ENCODE assay signal across 8 mouse cellular contexts in genomic region chr5:120649374-120649933, GRCm38 (mm10). TPM values are rescaled to one million over a fixed set of nuclear protein-coding genes. Genes with fewer than 3 reads are reported as not detected.
A peak's percentile ranks its signal among the peaks of the same experiment; 100 is the strongest.
DNase-seq lines count a peak whose midpoint lies in the region; ATAC-seq and TF ChIP-seq lines count a peak whose summit lies in the region.

No protein-coding gene starts in this region.

- in situ Hi-C loops in CH12.LX (cut with MboI; ENCODE audit: low pct_ligation_motif_present, low pct_unique_long_range_greater_than_20kb, low sequenced_read_pairs), result no loop called here

- H3K9ac ChIP-seq in heart, embryonic 16.5 days (ENCODE audit: low read length), result peak overlapping the region; percentile 38; the same call in 1 of the 2 replicates
- H3K9ac ChIP-seq in CH12.LX (ENCODE audit: insufficient read depth, low read depth), result peak overlapping the region; percentile 75
- H3K9ac ChIP-seq in embryonic facial prominence, embryonic 11.5 days (replicated peaks; ENCODE audit: low read length), result no peak overlapping the region
- H3K9ac ChIP-seq in intestine, postnatal 0 days (ENCODE audit: low read depth, low read length), result no peak overlapping the region; the same call in 1 of the 2 replicates

- no peak for DNase-seq in heart, postnatal 36 days
- no peak for DNase-seq in CH12.LX (ENCODE audit: extremely low read depth)
- peak; percentile 13 for DNase-seq in embryonic facial prominence, embryonic 11.5 days (ENCODE audit: low spot score)
- no peak for DNase-seq in layer of hippocampus, adult 18-20 months (ENCODE audit: low spot score in 2 of 2)
- no peak for DNase-seq in layer of hippocampus, adult 9-11 months

- peaks cover 34% of the 10 kb centered on the region for H3K27me3 ChIP-seq in heart, embryonic 16.5 days (ENCODE audit: control insufficient read depth, insufficient read depth, low read length)
- no peaks in the 10 kb centered on the region for H3K27me3 ChIP-seq in CH12.LX (replicated peaks)
- H3K27me3 ChIP-seq in embryonic facial prominence, embryonic 11.5 days (ENCODE audit: control insufficient read depth, insufficient read depth, low read length), result peaks cover 23% of the 10 kb centered on the region
- H3K27me3 ChIP-seq in intestine, postnatal 0 days (replicated peaks; ENCODE audit: control insufficient read depth, insufficient read depth, low read length), result peaks cover 16% of the 10 kb centered on the region

- intact Hi-C loops in heart, postnatal 36 days (cut with DNase I), result no loop called here

- 5% methylated on average over 21 of the region's 21 CpGs for WGBS in heart, embryonic 16.5 days
- 4% methylated on average over 21 of the region's 21 CpGs for WGBS in embryonic facial prominence, embryonic 11.5 days
- 2% methylated on average over 21 of the region's 21 CpGs for WGBS in intestine, postnatal 0 days
- 3% methylated on average over 21 of the region's 21 CpGs for WGBS in olfactory bulb, adult 2 months

- ATAC-seq in heart, embryonic 16.5 days (replicated peaks; ENCODE audit: extremely low read depth, insufficient read depth, low FRiP score), result peak; percentile 23
- ATAC-seq in embryonic facial prominence, embryonic 11.5 days (replicated peaks; ENCODE audit: insufficient number of reproducible peaks, low FRiP score, low TSS enrichment, low read depth), result 0 out of 2 replicates have a peak, but pooled peaks have one; percentile 11
- ATAC-seq in intestine, postnatal 0 days, result peak; percentile 12; the same call in 1 of the 2 replicates

- peaks cover 14% of the 10 kb centered on the region for H3K4me1 ChIP-seq in heart, embryonic 16.5 days (ENCODE audit: control insufficient read depth, insufficient read depth, low read length)
- peaks cover 24 to 61% of the 10 kb centered on the region in 2 experiments for H3K4me1 ChIP-seq in CH12.LX (ENCODE audit: control insufficient read depth in 1 of 2, insufficient read depth in 2 of 2)
- H3K4me1 ChIP-seq in embryonic facial prominence, embryonic 11.5 days (ENCODE audit: control insufficient read depth, insufficient read depth, low read length), result peaks cover 6% of the 10 kb centered on the region
- 0 out of 2 replicates have a peak, but pooled peaks cover 2% of the 10 kb centered on the region for H3K4me1 ChIP-seq in intestine, postnatal 0 days (replicated peaks; ENCODE audit: control insufficient read depth, insufficient read depth, low read length)
- H3K4me1 ChIP-seq in olfactory bulb, adult 2 months (ENCODE audit: control insufficient read depth, insufficient read depth, low read length), result peaks cover 25% of the 10 kb centered on the region

- no peak for TF ChIP-seq EP300 in CH12.LX (IDR thresholded peaks at IDR 0.05; ENCODE audit: low read length)

- peak in 1 of 2 experiments; percentile 16; a peak in 1 of 4 replicates for TF ChIP-seq CTCF in CH12.LX (conservative IDR thresholded peaks at IDR 0.05 in 1 of 2, IDR thresholded peaks at IDR 0.05 in 1 of 2; ENCODE audit: low read depth in 2 of 2, low read length in 2 of 2)
- TF ChIP-seq CTCF in intestine, postnatal 0 days (IDR thresholded peaks at IDR 0.05; ENCODE audit: low read depth), result 0 out of 2 replicates have a peak, but pooled peaks have one; percentile 20
- no peak for TF ChIP-seq CTCF in olfactory bulb, adult 2 months (IDR thresholded peaks at IDR 0.05; ENCODE audit: insufficient read depth, low read depth, low read length)

- H3K4me3 ChIP-seq in heart, embryonic 16.5 days (ENCODE audit: low read length), result peak overlapping the region; percentile 49
- H3K4me3 ChIP-seq in CH12.LX (replicated peaks in 1 of 3; ENCODE audit: low read depth in 2 of 3, low read length in 2 of 3, poor library complexity in 1 of 3), result peak overlapping the region; percentile 83 to 93 (median 88)
- H3K4me3 ChIP-seq in embryonic facial prominence, embryonic 11.5 days (ENCODE audit: low read depth, low read length), result no peak overlapping the region
- peak overlapping the region; percentile 33 for H3K4me3 ChIP-seq in intestine, postnatal 0 days (ENCODE audit: low read depth, low read length)
- peak overlapping the region; percentile 45 for H3K4me3 ChIP-seq in olfactory bulb, adult 2 months (ENCODE audit: insufficient read depth, low read depth, low read length)

- peak overlapping the region; percentile 63 for H3K4me2 ChIP-seq in heart, embryonic 16.5 days (ENCODE audit: low read depth, low read length)
- H3K4me2 ChIP-seq in CH12.LX (ENCODE audit: insufficient read depth, low read depth, poor library complexity, severe bottlenecking), result peak overlapping the region; percentile 82
- H3K4me2 ChIP-seq in embryonic facial prominence, embryonic 11.5 days (ENCODE audit: low read depth, low read length), result peak overlapping the region; percentile 32
- H3K4me2 ChIP-seq in intestine, postnatal 0 days (replicated peaks; ENCODE audit: low read depth), result peak overlapping the region; percentile 68

- no peak for TF ChIP-seq POLR2A in CH12.LX (IDR thresholded peaks at IDR 0.05; ENCODE audit: low read depth, low read length)
- no peak for TF ChIP-seq POLR2A in olfactory bulb, adult 2 months (IDR thresholded peaks at IDR 0.05; ENCODE audit: insufficient read depth, low read depth, low read length)

- dilution Hi-C loops in CH12.LX (cut with MboI; ENCODE audit: extremely low pct_ligation_motif_present, extremely low pct_unique_long_range_greater_than_20kb, low sequenced_read_pairs), result no loop called here

- peak; percentile 5 for TF ChIP-seq RAD21 in CH12.LX (IDR thresholded peaks at IDR 0.05; ENCODE audit: low read depth, low read length)

- H3K27ac ChIP-seq in heart, embryonic 16.5 days (ENCODE audit: low read length), result no peak overlapping the region
- peak overlapping the region; percentile 36 for H3K27ac ChIP-seq in CH12.LX (ENCODE audit: insufficient read depth, low read depth)
- no peak overlapping the region for H3K27ac ChIP-seq in embryonic facial prominence, embryonic 11.5 days (replicated peaks; ENCODE audit: low read depth, low read length)
- no peak overlapping the region for H3K27ac ChIP-seq in intestine, postnatal 0 days (ENCODE audit: low read depth, low read length)
- H3K27ac ChIP-seq in olfactory bulb, adult 2 months (ENCODE audit: insufficient read depth, low read depth, low read length), result no peak overlapping the region

- H3K79me2 ChIP-seq in CH12.LX (replicated peaks; ENCODE audit: control insufficient read depth, extremely low read depth, insufficient read depth, poor library complexity, severe bottlenecking), result no peaks in the 10 kb centered on the region

- H3K9me3 ChIP-seq in heart, embryonic 16.5 days (replicated peaks; ENCODE audit: control insufficient read depth, low read length), result no peaks in the 10 kb centered on the region
- H3K9me3 ChIP-seq in CH12.LX (replicated peaks; ENCODE audit: low read length), result no peaks in the 10 kb centered on the region
- H3K9me3 ChIP-seq in embryonic facial prominence, embryonic 11.5 days (replicated peaks; ENCODE audit: control insufficient read depth, low read length), result no peaks in the 10 kb centered on the region
- no peaks in the 10 kb centered on the region for H3K9me3 ChIP-seq in intestine, postnatal 0 days (ENCODE audit: control insufficient read depth)

- no peaks in the 10 kb centered on the region for H3K36me3 ChIP-seq in heart, embryonic 16.5 days (ENCODE audit: control insufficient read depth, insufficient read depth)
- peaks cover 0 to 17% of the 10 kb centered on the region in 2 experiments for H3K36me3 ChIP-seq in CH12.LX (replicated peaks in 1 of 2; ENCODE audit: control insufficient read depth in 1 of 2, insufficient read depth in 1 of 2, low read length in 1 of 2)
- no peaks in the 10 kb centered on the region for H3K36me3 ChIP-seq in embryonic facial prominence, embryonic 11.5 days (replicated peaks; ENCODE audit: control insufficient read depth, insufficient read depth, low read depth, low read length)
- H3K36me3 ChIP-seq in intestine, postnatal 0 days (ENCODE audit: control insufficient read depth, insufficient read depth), result no peaks in the 10 kb centered on the region

RNA-seq across cellular contexts. Expression of gene Rasal1, which starts 0.8 kb away (rescaled TPM):
- 0.70 and 0.74 TPM in 2 replicates for polyA plus RNA-seq in heart, embryonic 16.5 days (2015; fragmentation: Nextera tagmentation; extraction: Ambion mirVana)
- not detected for total RNA-seq in heart, postnatal 36 days (2021)
- total RNA-seq in CH12.LX (2012; rRNA removed), result 15.6 and 17.7 TPM in 2 replicates
- total RNA-seq in CH12.LX (2014; rRNA removed), result 11.7 TPM in 2 replicates
- 19.6 and 21.4 TPM in 2 replicates for polyA plus RNA-seq in CH12.LX (2012; ENCODE audit: insufficient read length, low read depth)
- polyA plus RNA-seq in embryonic facial prominence, embryonic 11.5 days (2014; fragmentation: Nextera tagmentation; extraction: Ambion mirVana), result 0.34 TPM in 1 of 2 replicates, not detected in the other
- 3.0 and 5.1 TPM in 2 replicates for polyA plus RNA-seq in intestine, postnatal 0 days (2015; fragmentation: Nextera tagmentation; extraction: Ambion mirVana)
- polyA plus RNA-seq in olfactory bulb, adult 2 months (2012; ENCODE audit: insufficient read depth, insufficient read length, low replicate concordance, missing spikeins), result not detected in 2 replicates
- total RNA-seq in layer of hippocampus, adult 18-20 months (2021), result 10 to 100 TPM; 92.7 to 97.3 TPM

RNA-seq across cellular contexts. Expression of gene Cfap73, which starts 15.4 kb away (rescaled TPM):
- 0.49 TPM in 1 of 2 replicates, not detected in the other for polyA plus RNA-seq in heart, embryonic 16.5 days (2015; fragmentation: Nextera tagmentation; extraction: Ambion mirVana)
- not detected for total RNA-seq in heart, postnatal 36 days (2021)
- total RNA-seq in CH12.LX (2012; rRNA removed) (not detected in 2 replicates), CH12.LX (2014; rRNA removed) (not detected in 2 replicates)
- polyA plus RNA-seq in CH12.LX (2012; ENCODE audit: insufficient read length, low read depth), result 0.26 TPM in 1 of 2 replicates, not detected in the other
- polyA plus RNA-seq in embryonic facial prominence, embryonic 11.5 days (2014; fragmentation: Nextera tagmentation; extraction: Ambion mirVana), result not detected in 2 replicates
- not detected in 2 replicates for polyA plus RNA-seq in intestine, postnatal 0 days (2015; fragmentation: Nextera tagmentation; extraction: Ambion mirVana)
- not detected in 2 replicates for polyA plus RNA-seq in olfactory bulb, adult 2 months (2012; ENCODE audit: insufficient read depth, insufficient read length, low replicate concordance, missing spikeins)
- under 1 TPM; 0.61 to 0.82 TPM for total RNA-seq in layer of hippocampus, adult 18-20 months (2021)

RNA-seq across cellular contexts. Expression of gene Ddx54, which starts 36.9 kb away (rescaled TPM):
- polyA plus RNA-seq in heart, embryonic 16.5 days (2015; fragmentation: Nextera tagmentation; extraction: Ambion mirVana), result 30.2 and 35.0 TPM in 2 replicates
- 10 to 100 TPM; 22.2 to 24.3 TPM for total RNA-seq in heart, postnatal 36 days (2021)
- total RNA-seq in CH12.LX (2012; rRNA removed) (83.6 and 93.6 TPM in 2 replicates), CH12.LX (2014; rRNA removed) (56.6 and 63.7 TPM in 2 replicates)
- polyA plus RNA-seq in CH12.LX (2012; ENCODE audit: insufficient read length, low read depth), result 91.8 and 96.8 TPM in 2 replicates
- polyA plus RNA-seq in embryonic facial prominence, embryonic 11.5 days (2014; fragmentation: Nextera tagmentation; extraction: Ambion mirVana), result 28.9 and 29.7 TPM in 2 replicates
- polyA plus RNA-seq in intestine, postnatal 0 days (2015; fragmentation: Nextera tagmentation; extraction: Ambion mirVana), result 19.9 and 20.9 TPM in 2 replicates
- not detected in 2 replicates for polyA plus RNA-seq in olfactory bulb, adult 2 months (2012; ENCODE audit: insufficient read depth, insufficient read length, low replicate concordance, missing spikeins)
- 10 to 100 TPM; 39.3 to 40.5 TPM for total RNA-seq in layer of hippocampus, adult 18-20 months (2021)

RNA-seq across cellular contexts. Expression of gene Rita1, which starts 37.1 kb away (rescaled TPM):
- 13.2 and 14.0 TPM in 2 replicates for polyA plus RNA-seq in heart, embryonic 16.5 days (2015; fragmentation: Nextera tagmentation; extraction: Ambion mirVana)
- total RNA-seq in heart, postnatal 36 days (2021), result 10 to 100 TPM; 15.0 to 17.1 TPM
- total RNA-seq in CH12.LX (2012; rRNA removed) (6.3 and 7.3 TPM in 2 replicates), CH12.LX (2014; rRNA removed) (6.2 and 7.3 TPM in 2 replicates)
- 10.2 and 10.8 TPM in 2 replicates for polyA plus RNA-seq in CH12.LX (2012; ENCODE audit: insufficient read length, low read depth)
- polyA plus RNA-seq in embryonic facial prominence, embryonic 11.5 days (2014; fragmentation: Nextera tagmentation; extraction: Ambion mirVana), result 8.3 and 8.8 TPM in 2 replicates
- 6.1 and 7.5 TPM in 2 replicates for polyA plus RNA-seq in intestine, postnatal 0 days (2015; fragmentation: Nextera tagmentation; extraction: Ambion mirVana)
- not detected in 2 replicates for polyA plus RNA-seq in olfactory bulb, adult 2 months (2012; ENCODE audit: insufficient read depth, insufficient read length, low replicate concordance, missing spikeins)
- 10 to 100 TPM; 27.5 to 29.5 TPM for total RNA-seq in layer of hippocampus, adult 18-20 months (2021)

Comparison
In these comparisons a context has a peak if more than half of its experiments do, and no peak if none do; other contexts are left out.
1. H3K4me2 ChIP-seq: peak in every context shown above with its lines; median percentile 82 in CH12.LX; 68 in intestine, postnatal 0 days; 63 in heart, embryonic 16.5 days; 32 in embryonic facial prominence, embryonic 11.5 days.
2. H3K9ac ChIP-seq: peak in heart, embryonic 16.5 days (single experiment) and CH12.LX (single experiment); none in embryonic facial prominence, embryonic 11.5 days (single experiment) and intestine, postnatal 0 days (single experiment).
3. Peak in every context shown above with its lines, with median percentiles within 50 percentile points of each other: ATAC-seq.